Mouse (Mus musculus) bone marrow macrophage, adult 2 months (primary cell): Measurements from ENCODE around the gene Bace1. TPM values are rescaled to one million over a fixed set of nuclear protein-coding genes. Genes with fewer than 3 reads are reported as not detected.

Source experiments
- H3K27ac ChIP-seq: 2 replicates; pipeline ENCODE4 v1.5.1; 2012; ENCODE audit warnings: low read depth, low read length; ENCODE audit not compliant: insufficient read depth
- H3K4me1 ChIP-seq: 2 replicates; pipeline ENCODE4 v1.6.1; 2012; ENCODE audit warnings: low read length; ENCODE audit not compliant: control insufficient read depth, insufficient read depth
- H3K4me3 ChIP-seq: 2 replicates; pipeline ENCODE4 v1.5.1; 2012; ENCODE audit warnings: mild to moderate bottlenecking, low read length, moderate library complexity; ENCODE audit not compliant: insufficient read depth
- CTCF ChIP-seq: IDR thresholded peaks from 2 replicates; pipeline ENCODE4 v1.5.1; 2012; ENCODE audit warnings: low read depth, mild to moderate bottlenecking, low read length, moderate library complexity
- POLR2A ChIP-seq: IDR thresholded peaks from 2 replicates; pipeline ENCODE4 v1.6.1; 2012; ENCODE audit warnings: mild to moderate bottlenecking, low read depth, low read length, borderline replicate concordance
- polyA plus RNA-seq: library from polyadenylated mRNA; stranded (reverse); fragments of >200 nt; gene quantifications from 2 replicates; pipeline ENCODE4 v1.2.4, GENCODE M21; 2012; ENCODE audit not compliant: missing spikeins, insufficient read depth, insufficient read length

Gene Bace1
- polyA plus RNA-seq, 1 experiment = 2.0 TPM

GRCm38 (mm10) chr9:45870265-45870664 lies 31.9 kb downstream of the Bace1 start:
- Histone ChIP-seq H3K4me1 (no peaks in the 10 kb centered on the region), H3K27ac (no peak overlapping the region), H3K4me3 (no peak overlapping the region)
- TF ChIP-seq CTCF = no peak
- no peak for TF ChIP-seq POLR2A

GRCm38 (mm10) chr9:45877928-45878327 lies 39.5 kb downstream of the Bace1 start:
- Histone ChIP-seq H3K4me3 (no peak overlapping the region), H3K27ac (no peak overlapping the region), H3K4me1 (peaks cover 8% of the 10 kb centered on the region)
- no peak for TF ChIP-seq CTCF
- no peak for TF ChIP-seq POLR2A

GRCm38 (mm10) chr9:45893681-45894080 lies 55.3 kb downstream of the Bace1 start:
- Histone ChIP-seq H3K27ac (peak overlapping the region; percentile 25; the same call in 1 of the 2 replicates), H3K4me3 (no peak overlapping the region), H3K4me1 (peaks cover 12% of the 10 kb centered on the region)
- TF ChIP-seq POLR2A = no peak
- TF ChIP-seq CTCF = no peak

- Histone ChIP-seq H3K4me3 (no peak overlapping the region), H3K4me1 (peaks cover 22% of the 10 kb centered on the region), H3K27ac (no peak overlapping the region)
- no peak for TF ChIP-seq POLR2A
- TF ChIP-seq CTCF = no peak
Measured at GRCm38 (mm10) chr9:45905196-45905595, 66.8 kb downstream of the Bace1 start.

GRCm38 (mm10) chr9:45905811-45906237 lies 67.4 kb downstream of the Bace1 start:
- Histone ChIP-seq H3K4me3 (peak overlapping the region; percentile 98), H3K27ac (no peak overlapping the region), H3K4me1 (peaks cover 28% of the 10 kb centered on the region)
- TF ChIP-seq CTCF = no peak
- no peak for TF ChIP-seq POLR2A

GRCm38 (mm10) chr9:45906355-45907077 lies 68.1 kb downstream of the Bace1 start, which contains the start of the genes Pcsk7 and Rnf214:
Gene Pcsk7 (plus strand): TSS chr9:45906497.
Gene Rnf214 (minus strand): TSS chr9:45906911.
- Histone ChIP-seq H3K4me3 (peak within 1 kb of the TSS; percentile 98), H3K27ac (peak within 1 kb of the TSS; percentile 93), H3K4me1 (peaks cover 31% of the 10 kb centered on the region)
- TF ChIP-seq POLR2A = peak; percentile 23; the same call in 1 of the 2 replicates
- peak; percentile 83 for TF ChIP-seq CTCF

GRCm38 (mm10) chr9:45907078-45907428 lies 68.7 kb downstream of the Bace1 start:
- peak overlapping the region; percentile 72 for H3K4me3 ChIP-seq
- peaks cover 31% of the 10 kb centered on the region for H3K4me1 ChIP-seq
- peak overlapping the region; percentile 2 for H3K27ac ChIP-seq
- TF ChIP-seq POLR2A (no peak), CTCF (no peak)

- H3K4me1 ChIP-seq = peaks cover 31% of the 10 kb centered on the region
- H3K4me3 ChIP-seq = no peak overlapping the region
Measured at GRCm38 (mm10) chr9:45910995-45911394, 72.6 kb downstream of the Bace1 start.

GRCm38 (mm10) chr9:45911673-45912072 lies 73.3 kb downstream of the Bace1 start:
- TF ChIP-seq POLR2A (no peak), CTCF (peak; percentile 48)
- H3K4me3 ChIP-seq = no peak overlapping the region
- no peak overlapping the region for H3K27ac ChIP-seq
- peaks cover 31% of the 10 kb centered on the region for H3K4me1 ChIP-seq

More at GRCm38 (mm10) chr9:45910995-45911394, 72.6 kb downstream of the Bace1 start:
- TF ChIP-seq POLR2A (no peak), CTCF (no peak)
- H3K27ac ChIP-seq = no peak overlapping the region

Other genes starting within 250 kb of the Bace1 start
- gene Cep164, start 9.9 kb upstream of the Bace1 start, polyA plus RNA-seq = 17.0 and 17.9 TPM in 2 replicates
- gene Pcsk7, start 67.9 kb downstream of the Bace1 start, polyA plus RNA-seq = 22.3 and 27.6 TPM in 2 replicates
- 30.5 and 33.0 TPM in 2 replicates for gene Rnf214, start 68.3 kb downstream of the Bace1 start, polyA plus RNA-seq
- gene Tagln, start 97.5 kb downstream of the Bace1 start, polyA plus RNA-seq = 7.1 and 9.9 TPM in 2 replicates
- 110 and 122 TPM in 2 replicates for gene Sidt2, start 116.7 kb downstream of the Bace1 start, polyA plus RNA-seq
- gene Pafah1b2, start 174.1 kb downstream of the Bace1 start, polyA plus RNA-seq = 41.0 and 44.9 TPM in 2 replicates
- gene Sik3, start 174.2 kb downstream of the Bace1 start, polyA plus RNA-seq = 23.4 and 24.4 TPM in 2 replicates